Mouse (Mus musculus): ENCODE measurements around the gene Sugt1.
A peak's percentile ranks its signal among the peaks of the same experiment; 100 is the strongest.

Gene Sugt1

GRCm38 (mm10) chr14:79587139-79587851 is at the start of gene Sugt1:
Sugt1 (plus strand) TSS chr14:79587691.
- DNase-seq = peak; percentile 98

GRCm38 (mm10) chr14:79537921-79538320 is 49.6 kb upstream of the Sugt1 start:
- no peak for DNase-seq

- DNase-seq = no peak
These were observed 45.9 kb upstream of the Sugt1 start for GRCm38 (mm10) chr14:79541606-79542005.

- DNase-seq = no peak
These were observed 38.1 kb upstream of the Sugt1 start for GRCm38 (mm10) chr14:79549343-79549742.

- no peak for DNase-seq
These were observed 35.6 kb upstream of the Sugt1 start for GRCm38 (mm10) chr14:79551929-79552328.

GRCm38 (mm10) chr14:79552854-79553253 is 34.6 kb upstream of the Sugt1 start:
- no peak for DNase-seq

- no peak for DNase-seq
These were observed 29.7 kb upstream of the Sugt1 start for GRCm38 (mm10) chr14:79557796-79558195.

GRCm38 (mm10) chr14:79562745-79563144 is 24.7 kb upstream of the Sugt1 start:
- DNase-seq = no peak

- no peak for DNase-seq
These were observed 22.7 kb upstream of the Sugt1 start for GRCm38 (mm10) chr14:79564784-79565183.

- no peak for DNase-seq
These were observed 13.9 kb upstream of the Sugt1 start for GRCm38 (mm10) chr14:79573482-79574191.

- no peak for DNase-seq
These were observed 13.1 kb upstream of the Sugt1 start for GRCm38 (mm10) chr14:79574361-79574760.

- no peak for DNase-seq
These were observed 3.8 kb upstream of the Sugt1 start for GRCm38 (mm10) chr14:79583526-79584245.

GRCm38 (mm10) chr14:79586499-79587138 is 872 bp upstream of the Sugt1 start:
- no peak for DNase-seq

- DNase-seq = no peak
These were observed 350 bp downstream of the Sugt1 start for GRCm38 (mm10) chr14:79587852-79588229.

- no peak for DNase-seq
These were observed 1.1 kb downstream of the Sugt1 start for GRCm38 (mm10) chr14:79588534-79588951.

GRCm38 (mm10) chr14:79589401-79589800 is 1.9 kb downstream of the Sugt1 start:
- no peak for DNase-seq

GRCm38 (mm10) chr14:79590916-79591315 is 3.4 kb downstream of the Sugt1 start:
- DNase-seq = no peak

GRCm38 (mm10) chr14:79591611-79592010 is 4.1 kb downstream of the Sugt1 start:
- no peak for DNase-seq

GRCm38 (mm10) chr14:79594069-79594468 is 6.6 kb downstream of the Sugt1 start:
- DNase-seq = no peak

GRCm38 (mm10) chr14:79596602-79597001 is 9.1 kb downstream of the Sugt1 start:
- DNase-seq = no peak

- DNase-seq = no peak
These were observed 18.4 kb downstream of the Sugt1 start for GRCm38 (mm10) chr14:79605881-79606280.

- DNase-seq = no peak
These were observed 18.9 kb downstream of the Sugt1 start for GRCm38 (mm10) chr14:79606392-79606791.

- peak; percentile 20 for DNase-seq
These were observed 19.4 kb downstream of the Sugt1 start for GRCm38 (mm10) chr14:79606867-79607266.

Measured in right cerebral cortex, postnatal 25 days (tissue).